Mouse (Mus musculus): ENCODE measurements around the gene Sytl1.
A peak's percentile ranks its signal among the peaks of the same experiment; 100 is the strongest.

Sytl1 gene

GRCm38 (mm10) chr4:133212562-133213267, 50.2 kb downstream of the Sytl1 start:
- peak; percentile 84 for DNase-seq (ENCODE audit: low read depth, low spot score)

DNA sequence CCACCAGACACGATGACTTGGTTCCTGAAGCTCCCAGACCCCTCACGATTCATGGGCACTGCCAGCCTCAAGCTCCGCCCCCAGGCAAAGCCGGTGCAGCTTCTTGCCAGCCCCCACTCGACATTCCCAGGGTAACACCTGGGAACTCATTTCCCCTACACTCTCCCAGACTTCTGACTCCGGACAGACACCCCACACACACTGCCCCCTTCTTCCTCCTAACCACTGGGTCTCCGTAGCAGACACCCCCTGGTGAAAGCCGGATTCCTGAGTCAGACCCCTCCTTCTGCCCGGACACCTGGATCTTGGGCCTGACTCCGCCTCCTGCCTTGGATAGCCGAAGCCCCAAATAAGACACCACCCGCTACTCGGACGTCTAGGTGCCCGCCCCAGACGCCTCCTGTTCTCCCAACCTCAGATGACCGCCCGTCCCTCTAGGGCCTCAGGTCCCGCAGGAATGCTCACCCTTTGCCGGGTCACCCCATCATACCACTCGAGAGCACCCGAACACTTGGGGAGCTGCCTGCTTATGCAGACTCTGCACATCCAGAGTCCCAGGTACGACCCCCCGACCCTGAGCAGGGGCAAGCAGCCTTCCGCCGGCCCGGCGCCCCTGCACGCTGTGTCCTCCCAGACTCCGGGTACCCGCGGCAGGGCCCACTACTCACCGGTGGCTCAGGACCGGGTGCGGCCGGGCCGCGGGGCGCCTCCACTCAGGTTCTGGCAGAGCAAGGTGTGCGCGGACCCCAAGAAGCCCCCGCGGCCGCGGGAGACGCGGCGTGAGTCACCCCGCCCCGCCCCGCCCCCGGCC, 51.0 kb downstream of the Sytl1 start, which contains the start of the genes Cd164l2 and Gpr3:
Gene Cd164l2, plus strand, starts transcription at position 381 of the 811 bp plus-strand sequence.
Gene Gpr3, minus strand, starts transcription at position 786 of the 811 bp plus-strand sequence.
- DNase-seq (ENCODE audit: low read depth, low spot score) = peak; percentile 35

DNA sequence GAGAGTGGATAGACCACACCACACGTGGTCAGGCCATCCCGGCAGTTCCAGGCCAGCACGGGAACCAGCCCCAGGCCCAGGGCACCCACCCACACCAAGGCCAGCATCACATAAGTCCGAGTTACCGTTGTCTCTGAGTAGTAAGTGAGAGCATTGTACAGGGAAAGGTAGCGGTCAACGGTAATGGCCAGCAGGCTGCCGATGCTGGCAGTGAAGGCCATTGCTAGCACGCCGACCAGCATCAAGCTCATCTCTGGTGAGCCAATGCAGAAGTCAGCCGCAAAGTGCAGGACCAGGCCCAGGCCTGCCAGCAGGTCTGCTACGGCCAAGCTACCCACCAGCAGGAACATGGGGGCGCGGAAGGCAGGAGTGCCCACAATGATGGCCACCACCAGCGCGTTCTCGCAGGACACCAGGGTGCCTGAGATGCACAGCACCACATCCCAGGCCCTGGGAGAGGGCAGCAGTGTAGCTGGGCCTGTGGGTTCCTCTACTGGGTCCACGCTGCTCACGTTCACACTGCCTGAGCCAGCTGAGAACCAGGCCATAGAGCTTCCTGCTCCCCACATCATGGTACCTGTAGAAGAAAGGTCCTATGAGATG, 52.0 kb downstream of the Sytl1 start:
- peak; percentile 19 for DNase-seq (ENCODE audit: low read depth, low spot score)

DNA sequence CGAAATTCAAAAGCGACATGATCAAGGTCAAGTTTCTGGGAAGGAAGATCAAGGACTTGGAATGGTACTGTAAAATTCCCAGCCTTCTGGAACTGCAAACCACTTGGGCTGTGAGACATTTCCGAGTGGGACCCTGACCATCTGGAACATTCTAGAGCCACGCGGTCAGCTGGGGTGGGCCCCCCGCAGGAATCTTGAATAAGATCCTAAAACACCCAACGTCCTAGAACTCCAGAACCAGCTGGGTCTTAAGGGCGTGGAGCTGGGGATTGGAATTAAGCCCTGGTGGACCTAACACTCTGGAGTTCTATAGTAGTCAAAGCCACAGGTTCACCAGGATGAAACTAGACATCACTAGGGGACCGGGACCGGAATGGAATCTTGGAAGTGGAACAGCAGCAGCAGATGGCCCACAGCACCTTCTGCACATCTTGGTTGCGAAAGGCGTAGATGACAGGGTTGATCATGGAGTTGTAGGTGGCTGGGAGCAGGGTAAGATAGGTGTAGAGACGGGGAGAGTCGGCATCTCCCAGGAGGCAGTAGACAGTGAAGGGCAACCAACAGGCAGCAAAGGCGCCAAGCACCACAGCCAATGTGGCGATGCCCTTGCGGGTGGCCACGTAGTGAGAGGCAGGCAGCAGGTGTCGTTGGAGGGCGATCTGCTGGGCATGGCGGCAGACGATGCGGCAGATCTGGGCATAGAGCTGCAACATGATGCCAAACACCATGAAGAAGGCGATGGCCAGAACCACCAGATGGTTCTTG, 52.7 kb downstream of the Sytl1 start:
- DNase-seq (ENCODE audit: low read depth, low spot score) = peak; percentile 18

GRCm38 (mm10) chr4:133209366-133209765, 53.5 kb downstream of the Sytl1 start:
- DNase-seq (ENCODE audit: low read depth, low spot score) = peak; percentile 85

DNA sequence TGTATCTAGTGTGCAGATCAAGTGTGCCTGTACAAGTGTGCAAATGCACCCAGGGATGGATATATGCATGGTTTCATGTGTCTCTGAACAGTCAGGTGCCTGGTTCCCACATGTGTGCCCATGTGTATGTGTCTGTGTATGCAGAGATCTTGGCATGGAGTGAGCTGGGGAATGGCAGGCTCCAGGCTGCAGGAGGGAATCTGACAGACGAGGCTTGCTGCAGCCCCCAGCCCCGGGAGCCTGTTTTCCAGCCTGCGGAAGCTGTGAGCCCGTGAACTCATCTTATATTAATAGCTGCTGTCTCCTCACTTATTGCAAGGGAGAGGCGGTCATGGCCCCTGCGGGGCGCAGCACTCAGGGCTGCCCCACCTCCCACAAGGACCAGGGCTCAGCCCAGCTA, 58.5 kb downstream of the Sytl1 start:
- DNase-seq (ENCODE audit: low read depth, low spot score) = no peak

DNA sequence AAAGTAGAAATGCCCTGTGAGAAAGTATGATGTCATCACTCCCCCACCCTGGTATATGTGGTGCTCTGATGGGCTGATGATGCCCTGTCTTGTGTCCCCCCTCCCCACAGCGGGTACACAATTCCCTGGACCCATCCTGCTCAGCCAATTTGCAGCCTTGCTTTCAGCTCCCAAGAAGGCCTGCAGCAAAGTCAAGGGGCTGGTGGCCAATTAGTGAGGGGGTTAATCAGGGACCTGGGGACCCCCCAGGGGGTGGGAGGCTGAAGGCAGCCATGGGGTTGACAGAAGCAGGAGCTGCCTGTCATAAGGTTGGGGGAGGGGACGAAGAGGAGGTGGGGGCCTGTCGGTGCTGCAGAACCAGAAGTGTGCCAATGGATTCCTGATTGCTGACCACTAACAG, 59.3 kb downstream of the Sytl1 start:
- DNase-seq (ENCODE audit: low read depth, low spot score) = no peak

Data from CD4-positive, CD25-positive, alpha-beta regulatory T cell, adult 2 months (primary cell).